ENCODE assay signal across 15 mouse cellular contexts in genomic region chr13:35453222-35453914, GRCm38 (mm10).
A peak's percentile ranks its signal among the peaks of the same experiment; 100 is the strongest.
DNase-seq lines count a peak whose midpoint lies in the region; ATAC-seq lines count a peak whose summit lies in the region.
"Had no signal": no experiment of that assay in that cellular context is flagged by ENCODE, and none has a peak within 500 bp of the region (broad histone marks: within the 10 kb centered on the region; RNA-seq: fewer than 3 reads in every experiment).

No protein-coding gene starts in this region.

- no peak for ATAC-seq in intestine, embryonic 14.5 days (replicated peaks; ENCODE audit: low FRiP score, low TSS enrichment, low read depth)
- ATAC-seq in intestine, embryonic 15.5 days: no peak
- peak; percentile 51; the same call in 1 of the 2 replicates for ATAC-seq in embryonic facial prominence, embryonic 15.5 days (ENCODE audit: insufficient number of reproducible peaks, low FRiP score, low TSS enrichment, low read depth)
- ATAC-seq: CD4-positive, CD25-positive, alpha-beta regulatory T cell, adult 4 months; forebrain, embryonic 16.5 days had no signal

- no peaks in the 10 kb centered on the region for H3K9me3 ChIP-seq in intestine, embryonic 14.5 days (ENCODE audit: control insufficient read depth, low read length)
- no peaks in the 10 kb centered on the region for H3K9me3 ChIP-seq in intestine, embryonic 15.5 days
- no peaks in the 10 kb centered on the region for H3K9me3 ChIP-seq in embryonic facial prominence, embryonic 15.5 days (replicated peaks)
- H3K9me3 ChIP-seq: liver, embryonic 13.5 days had no signal

- no peaks in the 10 kb centered on the region for H3K36me3 ChIP-seq in intestine, embryonic 14.5 days (ENCODE audit: control insufficient read depth, insufficient read depth, low read length)
- H3K36me3 ChIP-seq in intestine, embryonic 15.5 days: no peaks in the 10 kb centered on the region
- no peaks in the 10 kb centered on the region for H3K36me3 ChIP-seq in embryonic facial prominence, embryonic 15.5 days
- H3K36me3 ChIP-seq: liver, embryonic 13.5 days had no signal

- peaks cover 3% of the 10 kb centered on the region; the same call in 1 of the 2 replicates for H3K4me1 ChIP-seq in intestine, embryonic 14.5 days (replicated peaks; ENCODE audit: control insufficient read depth, insufficient read depth, low read length)
- no peaks in the 10 kb centered on the region for H3K4me1 ChIP-seq in intestine, embryonic 15.5 days (replicated peaks)
- no peaks in the 10 kb centered on the region; the same call in 1 of the 2 replicates for H3K4me1 ChIP-seq in embryonic facial prominence, embryonic 15.5 days
- H3K4me1 ChIP-seq: liver, embryonic 13.5 days had no signal

- DNase-seq in intestine, embryonic 14.5 days (ENCODE audit: low spot score): peak; percentile 49
- peak; percentile 5 for DNase-seq in R1 (ENCODE audit: low read depth, low spot score)
- peak; percentile 38 for DNase-seq in heart, postnatal 4 days
- no peak for DNase-seq in kidney, postnatal 25 days
- no peak for DNase-seq in gastrocnemius, postnatal 25 days
- DNase-seq in right cerebral cortex, adult 18-20 months: no peak
- DNase-seq: cerebellum, postnatal 14 days; gastrocnemius, postnatal 36 days; kidney, adult 2 months; liver, embryonic 13.5 days; lung, postnatal 14 days had no signal

- no peak overlapping the region for H3K4me3 ChIP-seq in intestine, embryonic 14.5 days (ENCODE audit: low read depth, low read length)
- H3K4me3 ChIP-seq in intestine, embryonic 15.5 days (replicated peaks): no peak overlapping the region
- H3K4me3 ChIP-seq in embryonic facial prominence, embryonic 15.5 days (replicated peaks): no peak overlapping the region
- H3K4me3 ChIP-seq: liver, embryonic 13.5 days had no signal

- H3K27me3 ChIP-seq in intestine, embryonic 14.5 days (replicated peaks; ENCODE audit: control insufficient read depth, insufficient read depth, low read length): no peaks in the 10 kb centered on the region
- no peaks in the 10 kb centered on the region for H3K27me3 ChIP-seq in intestine, embryonic 15.5 days (replicated peaks)
- no peaks in the 10 kb centered on the region for H3K27me3 ChIP-seq in embryonic facial prominence, embryonic 15.5 days
- H3K27me3 ChIP-seq: liver, embryonic 13.5 days had no signal

- H3K4me2 ChIP-seq in intestine, embryonic 14.5 days (ENCODE audit: low read length): no peak overlapping the region
- no peak overlapping the region for H3K4me2 ChIP-seq in intestine, embryonic 15.5 days (replicated peaks)
- H3K4me2 ChIP-seq in embryonic facial prominence, embryonic 15.5 days (replicated peaks): no peak overlapping the region
- H3K4me2 ChIP-seq: liver, embryonic 13.5 days had no signal

- H3K9ac ChIP-seq in intestine, embryonic 14.5 days (ENCODE audit: low read length): no peak overlapping the region
- no peak overlapping the region for H3K9ac ChIP-seq in intestine, embryonic 15.5 days
- no peak overlapping the region for H3K9ac ChIP-seq in embryonic facial prominence, embryonic 15.5 days
- H3K9ac ChIP-seq: liver, embryonic 13.5 days had no signal

- WGBS in intestine, embryonic 14.5 days: 70% methylated on average over 2 of the region's 2 CpGs
- 76% methylated on average over 2 of the region's 2 CpGs for WGBS in intestine, embryonic 15.5 days
- WGBS in embryonic facial prominence, embryonic 15.5 days: 60% methylated on average over 2 of the region's 2 CpGs

- no peak overlapping the region for H3K27ac ChIP-seq in intestine, embryonic 14.5 days (ENCODE audit: low read depth)
- no peak overlapping the region for H3K27ac ChIP-seq in intestine, embryonic 15.5 days
- H3K27ac ChIP-seq in embryonic facial prominence, embryonic 15.5 days (replicated peaks): no peak overlapping the region
- H3K27ac ChIP-seq: liver, embryonic 13.5 days had no signal

Comparison
In these comparisons a context has a peak if more than half of its experiments do, and no peak if none do; other contexts are left out.
1. DNase-seq: peak in intestine, embryonic 14.5 days (single experiment), R1 (single experiment) and heart, postnatal 4 days (single experiment); none in kidney, postnatal 25 days (0 of 2), gastrocnemius, postnatal 25 days (single experiment) and right cerebral cortex, adult 18-20 months (single experiment).